Mouse (Mus musculus) CH12.LX (cell line): Measurements from ENCODE around the gene Enpp7. TPM values are rescaled to one million over a fixed set of nuclear protein-coding genes. Genes with fewer than 3 reads are reported as not detected.

Experiments used
- DNase-seq: peaks from one replicate; pipeline ENCODE4 v3.0.0-alpha.2; 2013; ENCODE audit errors: extremely low read depth
- H3K27ac ChIP-seq: 2 replicates; pipeline ENCODE4 v1.5.1; 2012; ENCODE audit warnings: low read depth, mild to moderate bottlenecking, control low read depth, moderate library complexity; ENCODE audit not compliant: insufficient read depth
- H3K27me3 ChIP-seq: replicated peaks from 2 replicates; pipeline ENCODE3; 2012; ENCODE audit warnings: inconsistent platforms
- H3K36me3 ChIP-seq, 2 experiments: replicated peaks in 1 of 2; 2 replicates each; pipeline versions ENCODE3 to v1.6.1; 2012; ENCODE audit warnings: inconsistent platforms in 1 of 2, low read length in 1 of 2, mild to moderate bottlenecking in 1 of 2, mixed read lengths in 1 of 2, moderate library complexity in 1 of 2; ENCODE audit not compliant: control insufficient read depth in 1 of 2, insufficient read depth in 1 of 2
- H3K4me1 ChIP-seq, 2 experiments: 2 replicates each; pipeline ENCODE4 v1.6.1; 2012; ENCODE audit warnings: inconsistent platforms in 1 of 2, moderate library complexity in 1 of 2; ENCODE audit not compliant: insufficient read depth in 2 of 2, control insufficient read depth in 1 of 2
- H3K4me2 ChIP-seq: 2 replicates; pipeline ENCODE4 v1.6.1; 2012; ENCODE audit warnings: low read depth, mild to moderate bottlenecking, control low read depth; ENCODE audit not compliant: poor library complexity, insufficient read depth, severe bottlenecking
- H3K4me3 ChIP-seq, 3 experiments: fragments of 150-350 bp in 1 of 3; sonication (generic) in 1 of 3; replicated peaks in 1 of 3; 2 replicates each; pipeline versions ENCODE3 to v1.5.1; 2011 to 2012; ENCODE audit warnings: low read depth in 2 of 3, low read length in 2 of 3, mild to moderate bottlenecking in 2 of 3, moderate library complexity in 2 of 3, control low read depth in 1 of 3, improper control_type of control experiment in 1 of 3, inconsistent platforms in 1 of 3, mixed read lengths in 1 of 3; ENCODE audit not compliant: poor library complexity in 1 of 3
- H3K79me2 ChIP-seq: replicated peaks from 2 replicates; pipeline ENCODE4 v1.6.1; 2012; ENCODE audit warnings: mild to moderate bottlenecking, moderate library complexity; ENCODE audit not compliant: control insufficient read depth, poor library complexity, insufficient read depth, severe bottlenecking; ENCODE audit errors: extremely low read depth
- H3K9ac ChIP-seq: 2 replicates; pipeline ENCODE4 v1.6.1; 2012; ENCODE audit warnings: low read depth, mild to moderate bottlenecking, control low read depth, moderate library complexity; ENCODE audit not compliant: insufficient read depth
- H3K9me3 ChIP-seq: replicated peaks from 2 replicates; pipeline ENCODE3; 2012; ENCODE audit warnings: low read length, inconsistent platforms, mixed read lengths
- CHD2 ChIP-seq: IDR thresholded peaks from 2 replicates; pipeline ENCODE4 v1.6.1; 2011; ENCODE audit warnings: low read length, improper control_type of control experiment
- CTCF ChIP-seq, 2 experiments: IDR thresholded peaks in 1 of 2; conservative IDR thresholded peaks in 1 of 2; 2 replicates each; pipeline ENCODE4 v1.5.1; 2011 to 2012; ENCODE audit warnings: low read depth in 2 of 2, low read length in 2 of 2, improper control_type of control experiment in 1 of 2, inconsistent platforms in 1 of 2, mild to moderate bottlenecking in 1 of 2, moderate library complexity in 1 of 2
- E2F4 ChIP-seq: IDR thresholded peaks from 2 replicates; pipeline ENCODE4 v1.6.1; 2011; ENCODE audit warnings: low read depth, low read length, improper control_type of control experiment; ENCODE audit not compliant: insufficient replicate concordance
- EP300 ChIP-seq: IDR thresholded peaks from 2 replicates; pipeline ENCODE4 v1.6.1; 2011; ENCODE audit warnings: low read length, improper control_type of control experiment
- ETS1 ChIP-seq: conservative IDR thresholded peaks from 2 replicates; pipeline ENCODE4 v1.6.1; 2012; ENCODE audit warnings: low read depth, mild to moderate bottlenecking, inconsistent platforms, low read length, improper control_type of control experiment, moderate library complexity
- GABPA ChIP-seq: IDR thresholded peaks from 2 replicates; pipeline ENCODE4 v1.6.1; 2012; ENCODE audit warnings: low read depth, low read length, improper control_type of control experiment, inconsistent platforms; ENCODE audit not compliant: insufficient replicate concordance
- IRF4 ChIP-seq: IDR thresholded peaks from 2 replicates; pipeline ENCODE4 v1.6.1; 2014; ENCODE audit warnings: low read depth, mild to moderate bottlenecking, inconsistent platforms, low read length, improper control_type of control experiment
- KAT2A ChIP-seq: IDR thresholded peaks from 2 replicates; pipeline ENCODE4 v1.6.1; 2012; ENCODE audit warnings: low read length, improper control_type of control experiment, inconsistent platforms; ENCODE audit not compliant: insufficient replicate concordance
- MAFK ChIP-seq: IDR thresholded peaks from 2 replicates; pipeline ENCODE4 v1.6.1; 2011; ENCODE audit warnings: low read length, improper control_type of control experiment; ENCODE audit not compliant: insufficient replicate concordance
- MAX ChIP-seq: IDR thresholded peaks from 2 replicates; pipeline ENCODE4 v1.6.1; 2011; ENCODE audit warnings: low read length, improper control_type of control experiment
- MAZ ChIP-seq: IDR thresholded peaks from 2 replicates; pipeline ENCODE4 v1.6.1; 2012; ENCODE audit warnings: low read depth, mild to moderate bottlenecking, inconsistent platforms, low read length, improper control_type of control experiment, moderate library complexity
- MEF2A ChIP-seq: IDR thresholded peaks from 2 replicates; pipeline ENCODE4 v1.6.1; 2014; ENCODE audit warnings: low read depth, mild to moderate bottlenecking, inconsistent platforms, low read length, improper control_type of control experiment, borderline replicate concordance
- MXI1 ChIP-seq: IDR thresholded peaks from 2 replicates; pipeline ENCODE4 v1.6.1; 2011; ENCODE audit warnings: mild to moderate bottlenecking, low read depth, low read length, improper control_type of control experiment
- NELFE ChIP-seq: IDR thresholded peaks from 2 replicates; pipeline ENCODE4 v1.6.1; 2011; ENCODE audit warnings: low read depth, low read length, improper control_type of control experiment
- NRF1 ChIP-seq: IDR thresholded peaks from 2 replicates; pipeline ENCODE4 v1.6.1; 2014; ENCODE audit warnings: low read depth, mild to moderate bottlenecking, inconsistent platforms, low read length, improper control_type of control experiment, moderate library complexity
- PAX5 ChIP-seq: IDR thresholded peaks from 2 replicates; pipeline ENCODE4 v1.6.1; 2012; ENCODE audit warnings: low read length, inconsistent platforms, mixed read lengths
- POLR2A ChIP-seq: IDR thresholded peaks from 2 replicates; pipeline ENCODE4 v1.6.1; 2011; ENCODE audit warnings: low read depth, mild to moderate bottlenecking, improper control_type of control experiment, low read length
- RCOR1 ChIP-seq: conservative IDR thresholded peaks from 2 replicates; pipeline ENCODE4 v1.6.1; 2012; ENCODE audit warnings: low read depth, mild to moderate bottlenecking, inconsistent platforms, low read length, improper control_type of control experiment
- SIN3A ChIP-seq: IDR thresholded peaks from 2 replicates; pipeline ENCODE4 v1.6.1; 2012; ENCODE audit warnings: low read length, improper control_type of control experiment, inconsistent platforms
- SMC3 ChIP-seq: IDR thresholded peaks from 2 replicates; pipeline ENCODE4 v1.6.1; 2011; ENCODE audit warnings: low read depth, low read length, improper control_type of control experiment
- TBP ChIP-seq: conservative IDR thresholded peaks from 2 replicates; pipeline ENCODE4 v1.6.1; 2011; ENCODE audit warnings: low read depth, low read length, improper control_type of control experiment
- TCF12 ChIP-seq: IDR thresholded peaks from 2 replicates; pipeline ENCODE4 v1.6.1; 2014; ENCODE audit warnings: low read depth, mild to moderate bottlenecking, inconsistent platforms, low read length, improper control_type of control experiment
- UBTF ChIP-seq: IDR thresholded peaks from 2 replicates; pipeline ENCODE4 v1.6.1; 2012; ENCODE audit warnings: low read depth, mild to moderate bottlenecking, inconsistent platforms, low read length, improper control_type of control experiment, moderate library complexity
- USF2 ChIP-seq: conservative IDR thresholded peaks from 2 replicates; pipeline ENCODE4 v1.6.1; 2011; ENCODE audit warnings: low read depth, low read length, improper control_type of control experiment
- ZC3H11A ChIP-seq: IDR thresholded peaks from 2 replicates; pipeline ENCODE4 v1.6.1; 2012; ENCODE audit warnings: low read depth, mild to moderate bottlenecking, inconsistent platforms, low read length, improper control_type of control experiment
- ZKSCAN1 ChIP-seq: IDR thresholded peaks from 2 replicates; pipeline ENCODE4 v1.6.1; 2012; ENCODE audit warnings: low read depth, inconsistent platforms, low read length, improper control_type of control experiment, borderline replicate concordance
- dilution Hi-C: fragments of 300-500 bp; cut with MboI; formaldehyde crosslinking; loops from 2 replicates; pipeline ENCODE4 v1.14.3; 2020; ENCODE audit warnings: low sequenced_read_pairs; ENCODE audit not compliant: extremely low pct_unique_long_range_greater_than_20kb, extremely low pct_ligation_motif_present
- in situ Hi-C: fragments of 300-500 bp; cut with MboI; formaldehyde crosslinking; loops from 3 replicates; pipeline ENCODE4 v1.14.3; 2019; ENCODE audit warnings: low sequenced_read_pairs, low pct_ligation_motif_present, low pct_unique_long_range_greater_than_20kb, mixed read lengths
- polyA plus RNA-seq: library from polyadenylated mRNA; unstranded; fragments of >175 nt; gene quantifications from 2 replicates; pipeline ENCODE4 v1.2.1, GENCODE M21; 2012; ENCODE audit warnings: low read depth; ENCODE audit not compliant: insufficient read length
- total RNA-seq, 2 experiments: library from RNA; depleted of rRNA; stranded (reverse); fragments of 300-350 nt in 1 of 2; fragments of >200 nt in 1 of 2; gene quantifications; 2 replicates each; pipeline ENCODE4 v1.2.3; 2012 to 2014

The Enpp7 gene
- total and polyA plus RNA-seq, 3 experiments: not detected

DNA sequence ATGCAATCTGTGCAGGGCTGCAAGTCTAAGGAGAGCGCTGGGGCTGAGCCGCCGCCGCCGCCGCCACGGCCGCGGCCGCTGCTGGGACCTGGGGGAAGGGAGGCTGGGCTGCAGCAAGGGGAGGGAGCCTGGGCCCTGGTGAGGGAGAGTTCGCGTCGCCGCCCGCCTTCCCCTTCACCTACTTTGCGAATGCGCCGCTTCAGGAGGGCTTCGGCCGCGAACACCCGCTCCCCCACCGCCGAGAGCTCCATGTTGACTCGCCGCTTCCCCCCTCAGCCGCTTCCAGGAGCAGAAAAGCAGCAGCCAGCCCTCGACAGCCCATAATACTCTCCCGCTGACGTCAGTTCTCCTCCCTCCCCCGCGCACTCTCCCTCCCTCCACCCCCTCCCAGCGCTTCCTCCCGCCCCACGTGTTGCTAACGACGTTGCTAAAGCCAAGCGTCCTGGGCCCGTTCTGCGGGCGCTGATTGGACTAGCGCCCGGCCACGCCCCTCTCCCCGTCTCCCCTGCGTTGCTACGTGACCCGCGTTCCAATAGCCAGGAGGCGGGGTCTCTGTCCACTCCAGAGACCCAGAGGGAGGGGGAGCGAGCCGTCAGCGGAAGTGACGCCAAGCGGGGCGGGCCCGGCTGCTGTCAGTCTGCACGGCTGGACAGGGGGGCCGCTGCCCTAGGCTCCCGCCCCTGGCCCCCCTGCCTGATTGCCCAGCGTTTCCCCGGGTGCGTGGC, 52.8 kb downstream of the Enpp7 start, which contains the start of gene Cbx8 (continued):
- no peak for TF ChIP-seq SMC3
- peak; percentile 38; the same call in 1 of the 2 replicates for TF ChIP-seq MEF2A
- TF ChIP-seq TBP: peak; percentile 65; the same call in 1 of the 2 replicates
- TF ChIP-seq PAX5: no peak
- no peak for TF ChIP-seq KAT2A
- TF ChIP-seq GABPA: no peak
- TF ChIP-seq MXI1: peak; percentile 86
- no peak for TF ChIP-seq MAFK
- no peak for TF ChIP-seq ZKSCAN1
- no peak for TF ChIP-seq RCOR1
- TF ChIP-seq CHD2: peak; percentile 61
- no peak; the same call in 1 of the 2 replicates for TF ChIP-seq IRF4
- no peak for TF ChIP-seq E2F4
- peak; percentile 89 for TF ChIP-seq POLR2A
- peak; percentile 51; the same call in 1 of the 2 replicates for TF ChIP-seq NRF1

DNA sequence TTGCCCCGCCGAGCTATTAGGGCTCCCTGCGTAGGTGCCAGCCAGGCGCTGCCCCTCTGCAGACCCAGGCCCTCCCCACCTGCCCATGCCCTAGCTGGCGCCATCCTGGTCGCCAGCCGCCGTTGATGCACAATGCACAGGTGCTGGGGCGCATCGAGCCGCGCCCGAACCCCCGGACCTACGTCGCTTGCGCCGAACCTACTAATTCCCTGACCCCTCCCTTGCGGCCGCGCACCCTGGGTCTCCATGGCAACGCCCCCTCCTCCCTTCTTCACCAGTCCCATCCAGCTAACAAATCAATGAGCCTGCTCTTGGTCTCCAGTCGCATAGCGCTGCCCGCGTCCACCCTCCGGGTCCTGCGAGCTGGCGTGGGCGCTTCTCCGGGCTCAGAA, 53.3 kb downstream of the Enpp7 start:
- TF ChIP-seq MXI1 (peak; percentile 39; the same call in 1 of the 2 replicates), CTCF (conservative IDR thresholded peaks at IDR 0.05 in 1 of 2, IDR thresholded peaks at IDR 0.05 in 1 of 2; ENCODE audit: low read depth in 2 of 2, low read length in 2 of 2) (no peak)
- Histone ChIP-seq H3K9ac (peak overlapping the region; percentile 68), H3K4me3 (peak overlapping the region; percentile 66 to 88 (median 67)), H3K9me3 (peaks cover 6% of the 10 kb centered on the region), H3K4me1 (peaks cover 5 to 40% of the 10 kb centered on the region in 2 experiments), H3K36me3 (peaks cover 15 to 27% of the 10 kb centered on the region in 2 experiments), H3K79me2 (no peaks in the 10 kb centered on the region; the same call in none of the 2 replicates), H3K27me3 (peaks cover 50% of the 10 kb centered on the region), H3K27ac (peak overlapping the region; percentile 17; the same call in 1 of the 2 replicates), H3K4me2 (peak overlapping the region; percentile 94)
- no peak for DNase-seq
- dilution Hi-C loops: no loop called here
- in situ Hi-C loops: no loop called here

DNA sequence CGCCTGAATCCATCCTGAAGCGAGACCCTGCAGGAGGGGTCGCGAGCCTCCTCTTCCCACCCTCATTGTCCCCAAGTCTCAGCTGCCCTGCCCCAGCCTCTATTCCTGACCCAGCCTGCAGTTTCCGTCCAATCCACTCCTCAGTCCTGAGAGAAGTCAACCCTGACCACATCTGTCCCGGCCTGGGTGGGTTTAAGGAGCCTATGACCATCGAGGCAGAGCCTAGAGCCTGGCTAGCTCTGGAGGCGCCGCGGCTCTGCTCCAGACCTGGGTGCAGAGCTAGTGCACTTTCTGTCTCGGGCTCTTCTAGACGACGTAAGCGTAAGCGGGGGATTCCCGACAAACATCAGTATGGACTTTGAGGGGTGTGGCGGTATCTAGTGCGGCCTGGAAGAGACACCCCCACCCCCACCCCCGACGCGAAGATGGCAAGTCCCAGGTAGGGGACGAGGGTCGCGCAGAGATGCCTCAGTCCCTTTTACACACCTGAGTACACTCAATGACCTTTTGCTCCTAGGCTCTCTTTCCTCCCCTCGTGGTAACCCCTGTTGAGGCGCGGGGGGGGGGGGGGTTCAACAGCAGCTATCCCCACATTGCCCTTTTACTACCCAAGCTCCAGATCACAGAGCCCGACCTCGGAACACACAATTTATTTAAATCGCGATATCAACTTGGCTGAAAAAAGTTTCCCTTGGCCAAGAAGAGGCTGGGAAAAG, 53.9 kb downstream of the Enpp7 start:
- H3K9me3 ChIP-seq: peaks cover 9% of the 10 kb centered on the region
- in situ Hi-C loops: no loop called here
- DNase-seq: no peak
- H3K4me3 ChIP-seq: peak overlapping the region; percentile 66 to 88 (median 67)
- H3K79me2 ChIP-seq: no peaks in the 10 kb centered on the region; the same call in none of the 2 replicates
- H3K4me2 ChIP-seq: peak overlapping the region; percentile 94
- H3K27ac ChIP-seq: no peak overlapping the region
- H3K9ac ChIP-seq: peak overlapping the region; percentile 68
- dilution Hi-C loops: no loop called here
- peaks cover 55% of the 10 kb centered on the region for H3K27me3 ChIP-seq
- H3K36me3 ChIP-seq: peaks cover 15 to 27% of the 10 kb centered on the region in 2 experiments
- H3K4me1 ChIP-seq: peaks cover 11 to 45% of the 10 kb centered on the region in 2 experiments
- TF ChIP-seq MAFK (no peak), MAZ (0 out of 2 replicates have a peak, but pooled peaks have one; percentile 55), ETS1 (peak; percentile 45; the same call in 1 of the 2 replicates), USF2 (no peak), NELFE (peak; percentile 69), CHD2 (peak; percentile 57; the same call in 1 of the 2 replicates), UBTF (no peak), KAT2A (0 out of 2 replicates have a peak, but pooled peaks have one; percentile 23), MEF2A (0 out of 2 replicates have a peak, but pooled peaks have one; percentile 20), POLR2A (peak; percentile 43; the same call in 1 of the 2 replicates), EP300 (peak; percentile 17; the same call in 1 of the 2 replicates), MAX (peak; percentile 50; the same call in 1 of the 2 replicates), CTCF (conservative IDR thresholded peaks at IDR 0.05 in 1 of 2, IDR thresholded peaks at IDR 0.05 in 1 of 2; ENCODE audit: low read depth in 2 of 2, low read length in 2 of 2) (no peak), ZC3H11A (no peak), TCF12 (peak; percentile 69), IRF4 (0 out of 2 replicates have a peak, but pooled peaks have one; percentile 63), SIN3A (peak; percentile 33; the same call in 1 of the 2 replicates)
